Mouse (Mus musculus) embryonic facial prominence, embryonic 14.5 days (tissue): ENCODE measurements around the gene Mib2. TPM values are rescaled to one million over a fixed set of nuclear protein-coding genes. Genes with fewer than 3 reads are reported as not detected.
"Not testable (repeated sequence)": the region's sequence is repeated elsewhere in the genome, so short reads cannot be mapped to it uniquely, and the experiment has no call there.

Experiments
- ATAC-seq: fragments of 200-750 bp; cut with Nextera tagmentation; 2 replicates; pipeline ENCODE4 v1.8.0; 2017; ENCODE audit warnings: low read depth, moderate number of reproducible peaks, moderate TSS enrichment
- DNase-seq: peaks from one replicate; pipeline ENCODE4 v3.0.0-alpha.2; 2015; ENCODE audit warnings: low spot score
- H3K27ac ChIP-seq: fragments of 300-500 bp; sonication (generic); replicated peaks from 2 replicates; pipeline ENCODE4 v1.5.1; 2014; ENCODE audit warnings: low read depth, mild to moderate bottlenecking, low read length, moderate library complexity
- H3K27me3 ChIP-seq: fragments of 300-500 bp; sonication (generic); replicated peaks from 2 replicates; pipeline ENCODE4 v1.6.1; 2014; ENCODE audit warnings: low read length; ENCODE audit not compliant: control insufficient read depth, insufficient read depth
- H3K36me3 ChIP-seq: fragments of 300-500 bp; sonication (generic); 2 replicates; pipeline ENCODE4 v1.6.1; 2014; ENCODE audit warnings: low read length, mixed read lengths; ENCODE audit not compliant: control insufficient read depth, insufficient read depth
- H3K4me1 ChIP-seq: fragments of 300-500 bp; sonication (generic); 2 replicates; pipeline ENCODE4 v1.6.1; 2014; ENCODE audit warnings: antibody characterized with exemption, low read length; ENCODE audit not compliant: control insufficient read depth, insufficient read depth
- H3K4me2 ChIP-seq: fragments of 300-500 bp; sonication (generic); 2 replicates; pipeline ENCODE4 v1.6.1; 2014; ENCODE audit warnings: low read depth, mild to moderate bottlenecking, low read length, moderate library complexity, mixed read lengths
- H3K4me3 ChIP-seq: fragments of 300-500 bp; sonication (generic); 2 replicates; pipeline ENCODE4 v1.5.1; 2014; ENCODE audit warnings: low read depth, mild to moderate bottlenecking, low read length
- H3K9ac ChIP-seq: fragments of 300-500 bp; sonication (generic); 2 replicates; pipeline ENCODE4 v1.6.1; 2014; ENCODE audit warnings: low read depth, mild to moderate bottlenecking, low read length, moderate library complexity, mixed read lengths
- H3K9me3 ChIP-seq: fragments of 300-500 bp; sonication (generic); 2 replicates; pipeline ENCODE4 v1.6.1; 2016; ENCODE audit warnings: low read length; ENCODE audit not compliant: control insufficient read depth
- WGBS: fragments of 180-500 bp; shearing (Covaris S2); extraction: QIAGEN DNeasy Blood & Tissue Kit; methylation state at CpG from one replicate; pipeline ENCODE4 v1.1.7; 2014; 5-methylcytosine and 5-hydroxymethylcytosine counted together
- polyA plus RNA-seq: library from polyadenylated mRNA; unstranded; fragments of >200 nt; fragmentation: Nextera tagmentation; extraction: Ambion mirVana; gene quantifications from 2 replicates; pipeline ENCODE4 v1.2.1, GENCODE M21; 2014

Gene Mib2
- polyA plus RNA-seq, 1 experiment from 2014 or later = 27.3 TPM

DNA sequence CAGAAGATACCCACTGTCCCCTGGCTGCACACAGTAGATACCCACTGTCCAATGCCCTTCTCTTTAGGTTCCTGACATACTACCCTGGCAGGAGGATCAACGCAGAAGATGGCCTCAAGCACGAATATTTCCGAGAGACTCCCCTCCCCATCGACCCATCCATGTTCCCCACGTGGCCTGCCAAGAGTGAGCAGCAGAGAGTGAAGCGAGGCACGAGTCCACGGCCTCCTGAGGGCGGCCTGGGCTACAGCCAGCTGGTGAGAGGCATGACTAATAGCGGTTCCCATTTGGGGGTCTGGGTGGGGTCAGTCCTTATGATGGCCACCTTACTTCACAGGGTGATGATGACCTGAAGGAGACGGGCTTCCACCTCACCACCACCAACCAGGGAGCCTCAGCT is 19.6 kb downstream of the Mib2 start:
- H3K36me3 ChIP-seq = peaks cover 64% of the 10 kb centered on the region
- DNase-seq = no peak
- H3K27me3 ChIP-seq = peaks cover 21% of the 10 kb centered on the region
- H3K9ac ChIP-seq = no peak overlapping the region
- no peak overlapping the region for H3K4me2 ChIP-seq
- no peak for ATAC-seq
- H3K9me3 ChIP-seq = no peaks in the 10 kb centered on the region
- no peak overlapping the region for H3K27ac ChIP-seq
- peaks cover 13% of the 10 kb centered on the region for H3K4me1 ChIP-seq
- WGBS = 94% methylated on average over 11 of the region's 11 CpGs
- no peak overlapping the region for H3K4me3 ChIP-seq

DNA sequence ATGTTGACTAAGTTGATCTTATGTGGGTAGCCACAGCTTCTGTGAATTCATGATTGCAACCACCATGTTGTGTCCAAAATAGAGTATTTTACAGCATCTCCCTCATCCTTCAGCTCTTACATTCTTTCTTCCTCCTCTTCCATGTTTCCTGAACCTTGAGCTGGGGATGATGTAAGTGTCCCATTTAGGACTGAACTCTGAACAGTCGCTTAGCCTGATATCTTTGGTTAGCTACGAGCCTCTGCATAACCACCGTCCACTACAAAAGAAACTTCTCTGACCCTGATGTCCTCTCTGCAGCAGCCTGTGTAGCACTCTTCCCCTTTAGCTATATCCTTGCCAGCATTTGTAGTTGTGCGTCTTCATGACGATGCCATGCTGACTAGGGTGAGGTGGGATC is 23.3 kb downstream of the Mib2 start:
- no peak overlapping the region for H3K27ac ChIP-seq
- H3K4me1 ChIP-seq = no peaks in the 10 kb centered on the region
- ATAC-seq (no peak), DNase-seq (no peak)
- no peaks in the 10 kb centered on the region for H3K9me3 ChIP-seq
- no peak overlapping the region for H3K4me3 ChIP-seq
- H3K27me3 ChIP-seq = no peaks in the 10 kb centered on the region
- 91% methylated on average over 5 of the region's 5 CpGs for WGBS
- H3K9ac ChIP-seq = no peak overlapping the region
- H3K36me3 ChIP-seq = peaks cover 87% of the 10 kb centered on the region
- H3K4me2 ChIP-seq = no peak overlapping the region

DNA sequence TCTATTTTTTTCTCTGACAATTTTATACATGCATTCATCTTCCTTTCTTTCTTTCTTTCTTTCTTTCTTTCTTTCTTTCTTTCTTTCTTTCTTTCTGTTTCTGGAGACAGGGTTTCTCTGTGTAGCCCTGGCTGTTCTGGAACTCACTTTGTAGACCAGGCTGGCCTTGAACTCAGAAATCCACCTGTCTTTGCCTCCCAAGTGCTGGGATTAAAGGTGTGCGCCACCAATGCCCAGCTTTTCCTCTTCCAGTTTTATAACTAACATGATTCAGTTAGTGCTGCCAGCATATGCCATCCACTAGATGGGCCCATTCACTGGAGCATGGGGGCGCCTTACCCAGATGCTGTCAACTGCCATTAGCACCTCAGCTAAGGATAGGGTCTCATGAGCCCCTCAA is 23.7 kb downstream of the Mib2 start, which contains the start of gene Gm10563:
Gm10563 (minus strand) TSS at position 101 of the 400 bp plus-strand sequence.
- not testable (repeated sequence) for H3K9me3 ChIP-seq, DNase-seq, H3K4me2 ChIP-seq, H3K9ac ChIP-seq, H3K27me3 ChIP-seq, H3K4me3 ChIP-seq, ATAC-seq, H3K4me1 ChIP-seq, H3K27ac ChIP-seq
- peaks cover 87% of the 10 kb centered on the region for H3K36me3 ChIP-seq
- WGBS = 95% methylated on average over 2 of the region's 2 CpGs

DNA sequence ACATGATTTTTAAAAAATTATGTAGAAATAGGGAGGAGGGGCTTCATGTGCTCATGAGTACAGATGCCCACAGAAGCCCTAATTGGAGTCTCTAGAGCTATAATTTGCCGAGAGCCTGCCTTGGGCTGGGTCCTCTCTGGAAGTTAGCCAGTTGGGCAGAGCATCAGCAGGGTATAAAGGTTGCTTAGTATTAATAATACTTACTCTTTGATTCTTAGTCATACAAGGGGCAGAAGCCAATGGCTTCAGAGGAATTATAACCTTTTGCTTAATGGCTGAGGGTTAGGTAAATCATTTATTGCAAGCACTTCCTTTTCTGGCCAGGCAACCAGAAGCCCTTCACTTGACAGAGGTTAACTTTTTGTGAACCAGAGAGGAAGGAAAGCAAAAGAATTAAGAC is 25.5 kb downstream of the Mib2 start:
- H3K4me3 ChIP-seq = no peak overlapping the region
- ATAC-seq = no peak
- no peak for DNase-seq
- 88% methylated on average over 1 of the region's 1 CpGs for WGBS
- no peaks in the 10 kb centered on the region for H3K4me1 ChIP-seq
- no peak overlapping the region for H3K27ac ChIP-seq
- H3K9me3 ChIP-seq = no peaks in the 10 kb centered on the region
- peaks cover 84% of the 10 kb centered on the region for H3K36me3 ChIP-seq
- H3K9ac ChIP-seq = no peak overlapping the region
- H3K4me2 ChIP-seq = no peak overlapping the region
- no peaks in the 10 kb centered on the region for H3K27me3 ChIP-seq

GRCm38 (mm10) chr4:155635766-155636499 is 33.1 kb downstream of the Mib2 start:
- no peaks in the 10 kb centered on the region for H3K27me3 ChIP-seq
- no peak overlapping the region for H3K4me2 ChIP-seq
- H3K36me3 ChIP-seq = peaks cover 95% of the 10 kb centered on the region
- no peak overlapping the region for H3K27ac ChIP-seq
- no peak overlapping the region for H3K9ac ChIP-seq
- no peak overlapping the region for H3K4me3 ChIP-seq
- DNase-seq = no peak
- no peaks in the 10 kb centered on the region for H3K4me1 ChIP-seq
- H3K9me3 ChIP-seq = no peaks in the 10 kb centered on the region
- ATAC-seq = no peak

- Histone ChIP-seq H3K4me1 (no peaks in the 10 kb centered on the region), H3K9ac (no peak overlapping the region), H3K4me3 (no peak overlapping the region), H3K27ac (no peak overlapping the region), H3K27me3 (no peaks in the 10 kb centered on the region), H3K36me3 (peaks cover 85% of the 10 kb centered on the region), H3K4me2 (no peak overlapping the region), H3K9me3 (no peaks in the 10 kb centered on the region)
- DNase-seq (no peak), ATAC-seq (no peak)
- 88% methylated on average over 6 of the region's 6 CpGs for WGBS
These were observed 38.7 kb downstream of the Mib2 start for GRCm38 (mm10) chr4:155630267-155630666.

DNA sequence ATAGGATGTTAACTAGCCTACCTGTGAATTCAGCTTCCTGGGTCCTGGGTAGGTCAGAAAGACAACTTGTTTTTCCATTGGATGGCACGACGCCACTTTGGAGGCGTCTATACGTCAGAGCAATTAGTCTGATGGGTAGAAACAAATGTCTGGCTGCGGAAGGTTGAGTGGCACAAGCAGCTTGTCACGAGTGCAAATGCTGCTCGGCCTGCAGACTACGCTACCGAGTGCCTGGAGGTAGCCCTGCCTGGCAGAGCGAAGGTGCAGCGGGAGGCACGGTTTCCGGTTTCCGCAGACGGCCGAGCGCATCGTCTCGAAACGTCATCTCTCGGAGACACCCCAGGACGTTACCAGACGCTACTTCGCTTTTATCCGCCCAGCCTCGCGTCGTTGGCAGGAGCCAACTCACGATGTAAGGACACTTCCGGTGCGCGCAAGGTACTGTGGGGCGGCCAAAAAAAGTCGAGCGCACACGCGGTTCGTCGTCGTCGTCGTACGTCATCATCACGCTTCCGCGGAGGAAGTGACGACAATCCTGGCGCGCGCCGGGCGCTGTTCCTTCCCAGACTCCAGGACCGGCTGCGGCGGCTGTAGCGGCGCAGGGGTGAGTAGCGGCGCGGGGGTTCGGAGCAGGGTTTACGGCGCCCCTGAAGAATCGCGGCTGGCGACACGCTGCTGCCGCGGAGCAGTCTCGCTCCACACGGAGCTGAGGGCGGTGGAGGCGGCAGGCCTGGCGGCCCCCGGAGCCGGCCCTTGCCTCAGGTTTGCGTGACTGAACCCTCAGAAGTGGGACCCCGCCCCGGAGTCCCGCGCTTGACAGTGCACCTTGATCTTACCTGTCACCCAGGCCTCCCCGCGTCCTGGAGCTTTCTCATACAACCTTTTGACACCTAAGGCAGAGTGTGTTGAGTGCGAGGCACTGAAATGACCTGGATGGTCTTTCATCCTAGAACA is 44.4 kb downstream of the Mib2 start, which contains the start of gene Cdk11b:
Cdk11b (plus strand) TSS at position 517 of the 954 bp plus-strand sequence.
- ATAC-seq = peak; percentile 100

DNA sequence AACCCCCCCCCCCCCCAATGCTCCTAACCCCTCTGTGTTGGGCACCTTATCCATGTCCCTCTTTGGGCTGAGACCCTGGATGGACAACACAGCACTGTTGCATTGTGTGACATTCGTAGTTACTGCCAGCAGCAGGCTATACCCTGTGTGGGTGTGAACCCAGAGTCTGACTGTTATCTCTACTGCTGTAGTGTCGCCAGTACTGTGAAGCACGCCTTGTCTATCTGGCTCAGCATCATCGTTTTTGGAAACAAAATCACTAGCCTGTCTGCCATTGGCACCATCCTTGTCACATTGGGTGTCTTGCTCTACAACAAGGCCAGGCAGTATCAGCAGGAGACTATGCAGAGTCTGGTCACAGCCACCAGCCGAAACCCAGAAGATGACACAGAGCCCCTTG is 50.7 kb downstream of the Mib2 start:
- H3K9ac ChIP-seq = no peak overlapping the region
- peaks cover 84% of the 10 kb centered on the region for H3K36me3 ChIP-seq
- H3K27me3 ChIP-seq = no peaks in the 10 kb centered on the region
- 94% methylated on average over 5 of the region's 5 CpGs for WGBS
- peaks cover under 1% of the 10 kb centered on the region; the same call in 1 of the 2 replicates for H3K4me1 ChIP-seq
- no peak overlapping the region for H3K4me2 ChIP-seq
- ATAC-seq (no peak), DNase-seq (no peak)
- no peaks in the 10 kb centered on the region for H3K9me3 ChIP-seq
- H3K27ac ChIP-seq = no peak overlapping the region
- H3K4me3 ChIP-seq = no peak overlapping the region

More for the DNA sequence above, 44.4 kb downstream of the Mib2 start, which contains the start of gene Cdk11b:
- H3K4me3 ChIP-seq = peak within 1 kb of the TSS; percentile 90
- peak within 1 kb of the TSS; percentile 91 for H3K27ac ChIP-seq
- H3K9me3 ChIP-seq = no peaks in the 10 kb centered on the region
- H3K4me2 ChIP-seq = peak within 1 kb of the TSS; percentile 66
- peak; percentile 100 for DNase-seq
- peak within 1 kb of the TSS; percentile 82 for H3K9ac ChIP-seq
- peaks cover 53% of the 10 kb centered on the region for H3K36me3 ChIP-seq
- H3K4me1 ChIP-seq = peaks cover 5% of the 10 kb centered on the region; the same call in 1 of the 2 replicates
- under 1% methylated on average over 50 of the region's 84 CpGs for WGBS
- H3K27me3 ChIP-seq = no peaks in the 10 kb centered on the region
